Mouse (Mus musculus) lung, postnatal 0 days (tissue): ENCODE measurements around the gene Ppp1r9b.

Experiments
- CTCF ChIP-seq: IDR thresholded peaks from 2 replicates; pipeline ENCODE4 v1.5.1; 2016; ENCODE audit warnings: antibody characterized with exemption, mild to moderate bottlenecking
- EP300 ChIP-seq: IDR thresholded peaks from 2 replicates; pipeline ENCODE4 v1.6.1; 2016; ENCODE audit warnings: antibody characterized with exemption, mild to moderate bottlenecking, control low read depth

DNA sequence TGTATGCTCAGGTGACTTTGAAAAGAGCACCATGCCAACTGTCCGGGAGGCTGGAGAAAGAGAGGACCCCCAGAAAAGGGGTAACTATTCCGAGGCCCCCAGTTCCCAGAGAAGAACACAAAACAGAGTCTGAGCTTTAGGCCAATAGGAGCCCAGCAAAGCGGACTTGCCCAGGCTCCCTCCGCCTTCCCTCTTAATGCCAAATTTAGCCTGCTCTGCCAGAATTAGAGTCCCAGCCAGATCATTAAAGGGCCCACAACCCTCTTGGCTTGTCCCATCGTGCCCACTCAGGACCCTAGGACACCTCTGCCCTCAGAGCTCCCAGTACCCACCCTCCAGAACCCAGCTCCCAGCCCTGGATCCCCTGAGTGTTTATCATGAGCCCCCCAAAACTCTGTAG is 17.9 kb upstream of the Ppp1r9b start:
- TF ChIP-seq CTCF = no peak
- no peak for TF ChIP-seq EP300
